Mouse (Mus musculus) hindbrain, embryonic 12.5 days (tissue): ENCODE measurements around the gene Rbms3. TPM values are rescaled to one million over a fixed set of nuclear protein-coding genes. Genes with fewer than 3 reads are reported as not detected.

Experiments used
- ATAC-seq: fragments of 200-750 bp; cut with Nextera tagmentation; 2 replicates; pipeline ENCODE4 v1.8.0; 2017; ENCODE audit warnings: moderate TSS enrichment; ENCODE audit not compliant: low FRiP score
- H3K27ac ChIP-seq: fragments of 300-500 bp; sonication (generic); 2 replicates; pipeline ENCODE4 v1.5.1; 2016; ENCODE audit warnings: mild to moderate bottlenecking
- H3K27me3 ChIP-seq: fragments of 300-500 bp; sonication (generic); 2 replicates; pipeline ENCODE4 v1.6.1; 2016; ENCODE audit warnings: mild to moderate bottlenecking
- H3K36me3 ChIP-seq: fragments of 300-500 bp; sonication (generic); 2 replicates; pipeline ENCODE4 v1.6.1; 2016; ENCODE audit warnings: mild to moderate bottlenecking
- H3K4me1 ChIP-seq: fragments of 300-500 bp; sonication (generic); 2 replicates; pipeline ENCODE4 v1.6.1; 2016
- H3K4me2 ChIP-seq: fragments of 300-500 bp; sonication (generic); replicated peaks from 2 replicates; pipeline ENCODE4 v1.6.1; 2016; ENCODE audit warnings: mild to moderate bottlenecking
- H3K4me3 ChIP-seq: fragments of 300-500 bp; sonication (generic); 2 replicates; pipeline ENCODE4 v1.5.1; 2016; ENCODE audit warnings: mild to moderate bottlenecking
- H3K9ac ChIP-seq: fragments of 300-500 bp; sonication (generic); 2 replicates; pipeline ENCODE4 v1.6.1; 2016; ENCODE audit warnings: mild to moderate bottlenecking, moderate library complexity
- H3K9me3 ChIP-seq: fragments of 300-500 bp; sonication (generic); replicated peaks from 2 replicates; pipeline ENCODE4 v1.6.1; 2016; ENCODE audit warnings: mild to moderate bottlenecking
- WGBS: fragments of 180-500 bp; shearing (Covaris S2); methylation state at CpG from one replicate; pipeline ENCODE4 v1.1.7; 2016; 5-methylcytosine and 5-hydroxymethylcytosine counted together
- polyA plus RNA-seq: library from polyadenylated mRNA; unstranded; fragments of >200 nt; fragmentation: Nextera tagmentation; extraction: Ambion mirVana; gene quantifications from 2 replicates; pipeline ENCODE4 v1.2.1, GENCODE M21; 2016

The Rbms3 gene
- polyA plus RNA-seq, 1 experiment from 2014 or later = 58.7 TPM

DNA sequence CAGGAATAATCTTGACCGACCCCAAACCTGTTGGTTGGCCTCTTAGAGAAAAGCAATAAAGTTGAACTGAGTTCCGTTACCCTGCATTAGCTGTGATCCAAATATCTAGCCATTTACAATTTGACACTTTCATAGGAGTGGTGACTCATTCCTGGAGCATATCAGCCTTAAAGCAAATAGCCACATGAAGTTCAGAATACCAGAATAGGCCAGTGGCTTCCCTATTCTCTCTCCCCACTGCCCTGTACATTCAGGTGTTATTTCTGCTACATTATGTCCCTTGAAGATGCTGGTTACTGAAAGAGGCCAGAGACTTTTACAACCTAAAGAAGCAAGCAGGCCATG, 755.8 kb downstream of the Rbms3 start:
- Histone ChIP-seq H3K9ac (no peak overlapping the region), H3K27me3 (no peaks in the 10 kb centered on the region), H3K36me3 (no peaks in the 10 kb centered on the region), H3K27ac (no peak overlapping the region), H3K4me1 (0 out of 2 replicates have a peak, but pooled peaks cover 4% of the 10 kb centered on the region), H3K4me2 (no peak overlapping the region), H3K4me3 (no peak overlapping the region), H3K9me3 (no peaks in the 10 kb centered on the region)
- WGBS = 67% methylated on average over 2 of the region's 2 CpGs
- no peak for ATAC-seq

GRCm38 (mm10) chr9:116873033-116873975, 756.4 kb downstream of the Rbms3 start:
- Histone ChIP-seq H3K9ac (no peak overlapping the region), H3K4me3 (no peak overlapping the region), H3K27ac (no peak overlapping the region), H3K9me3 (no peaks in the 10 kb centered on the region), H3K36me3 (no peaks in the 10 kb centered on the region), H3K4me2 (no peak overlapping the region), H3K27me3 (no peaks in the 10 kb centered on the region), H3K4me1 (0 out of 2 replicates have a peak, but pooled peaks cover 4% of the 10 kb centered on the region)
- ATAC-seq = no peak
- WGBS = 81% methylated on average over 30 of the region's 30 CpGs

GRCm38 (mm10) chr9:116872346-116872745, 757.4 kb downstream of the Rbms3 start:
- ATAC-seq = no peak
- 90% methylated on average over 6 of the region's 6 CpGs for WGBS

DNA sequence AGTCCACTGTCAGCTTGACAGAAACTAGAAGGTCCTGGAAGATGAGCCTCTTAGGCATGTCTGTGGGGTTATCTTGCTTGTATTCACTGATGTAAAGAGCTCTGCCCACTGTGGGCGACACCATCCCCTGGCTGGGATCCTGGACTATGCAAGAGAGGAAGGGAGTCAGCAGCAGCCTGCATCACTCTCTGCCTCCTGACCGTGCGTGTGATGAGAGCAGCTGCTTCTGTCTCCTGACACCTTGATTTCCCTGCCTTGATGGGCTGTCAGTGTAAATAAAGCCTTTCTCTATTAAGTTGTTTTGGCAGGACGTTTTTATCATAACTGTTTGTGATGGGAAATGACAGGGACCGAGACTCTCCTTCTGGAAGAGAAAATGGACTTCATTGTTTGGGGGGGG, 758.1 kb downstream of the Rbms3 start:
- 83% methylated on average over 5 of the region's 5 CpGs for WGBS
- Histone ChIP-seq H3K27ac (no peak overlapping the region), H3K36me3 (no peaks in the 10 kb centered on the region), H3K4me1 (0 out of 2 replicates have a peak, but pooled peaks cover 4% of the 10 kb centered on the region), H3K9me3 (no peaks in the 10 kb centered on the region), H3K9ac (no peak overlapping the region), H3K27me3 (no peaks in the 10 kb centered on the region), H3K4me3 (no peak overlapping the region), H3K4me2 (no peak overlapping the region)
- ATAC-seq = no peak

More at GRCm38 (mm10) chr9:116872346-116872745, 757.4 kb downstream of the Rbms3 start:
- H3K27me3 ChIP-seq = no peaks in the 10 kb centered on the region
- no peak overlapping the region for H3K27ac ChIP-seq
- no peak overlapping the region for H3K9ac ChIP-seq
- 0 out of 2 replicates have a peak, but pooled peaks cover 4% of the 10 kb centered on the region for H3K4me1 ChIP-seq
- H3K4me3 ChIP-seq = no peak overlapping the region
- no peaks in the 10 kb centered on the region for H3K9me3 ChIP-seq
- H3K4me2 ChIP-seq = no peak overlapping the region
- no peaks in the 10 kb centered on the region for H3K36me3 ChIP-seq

- no peak for ATAC-seq
- H3K36me3 ChIP-seq = no peaks in the 10 kb centered on the region
- H3K4me2 ChIP-seq = no peak overlapping the region
- H3K9me3 ChIP-seq = no peaks in the 10 kb centered on the region
- no peak overlapping the region for H3K9ac ChIP-seq
- no peaks in the 10 kb centered on the region for H3K4me1 ChIP-seq
- no peak overlapping the region for H3K27ac ChIP-seq
- H3K27me3 ChIP-seq = no peaks in the 10 kb centered on the region
- H3K4me3 ChIP-seq = no peak overlapping the region
- 90% methylated on average over 7 of the region's 7 CpGs for WGBS
Measured at GRCm38 (mm10) chr9:116866060-116866459, 763.7 kb downstream of the Rbms3 start.

GRCm38 (mm10) chr9:116863626-116864025, 766.1 kb downstream of the Rbms3 start:
- ATAC-seq = no peak
- no peak overlapping the region for H3K27ac ChIP-seq
- no peak overlapping the region for H3K4me3 ChIP-seq
- no peak overlapping the region for H3K9ac ChIP-seq
- no peaks in the 10 kb centered on the region for H3K27me3 ChIP-seq
- WGBS = 63% methylated on average over 4 of the region's 4 CpGs
- no peaks in the 10 kb centered on the region for H3K4me1 ChIP-seq
- H3K4me2 ChIP-seq = no peak overlapping the region
- no peaks in the 10 kb centered on the region for H3K9me3 ChIP-seq
- no peaks in the 10 kb centered on the region for H3K36me3 ChIP-seq

GRCm38 (mm10) chr9:116862341-116862740, 767.4 kb downstream of the Rbms3 start:
- Histone ChIP-seq H3K27me3 (no peaks in the 10 kb centered on the region), H3K4me3 (no peak overlapping the region), H3K9ac (no peak overlapping the region), H3K27ac (no peak overlapping the region), H3K36me3 (no peaks in the 10 kb centered on the region), H3K4me1 (no peaks in the 10 kb centered on the region), H3K4me2 (no peak overlapping the region), H3K9me3 (no peaks in the 10 kb centered on the region)
- no peak for ATAC-seq
- WGBS = 88% methylated on average over 3 of the region's 3 CpGs

DNA sequence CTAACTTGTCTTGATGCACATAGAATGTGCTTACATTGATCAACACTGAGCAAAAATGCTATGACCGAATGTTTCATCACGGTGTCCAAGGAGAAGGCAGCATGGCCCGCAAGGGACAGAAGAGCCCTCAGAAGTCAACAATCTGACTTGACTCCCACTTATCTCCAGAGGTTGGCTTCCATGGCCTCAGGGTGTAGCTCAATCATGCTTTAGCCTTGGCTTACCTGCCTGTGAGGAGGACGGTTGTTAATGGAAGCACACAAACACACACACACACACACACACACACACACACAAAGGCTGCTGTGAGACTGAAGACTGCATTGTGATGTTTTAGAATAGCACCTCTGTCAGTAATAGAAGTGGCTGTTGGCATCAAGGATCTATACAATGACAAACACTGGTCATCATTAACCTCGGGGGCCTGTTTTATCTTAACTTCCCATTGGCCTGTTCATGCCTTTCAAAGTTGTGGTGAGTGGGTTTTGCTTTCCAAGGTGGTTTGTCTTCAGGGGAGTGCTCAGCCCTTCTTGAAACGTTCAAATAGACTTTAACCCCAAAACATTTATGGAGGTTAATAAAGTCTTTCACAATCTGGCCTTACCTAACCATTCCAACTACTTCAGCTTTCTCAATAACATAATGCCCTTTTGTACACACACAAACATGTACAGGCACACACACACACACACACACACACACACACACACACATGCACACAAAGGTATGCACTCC, 771.7 kb downstream of the Rbms3 start:
- no peaks in the 10 kb centered on the region for H3K9me3 ChIP-seq
- no peak overlapping the region for H3K9ac ChIP-seq
- no peak overlapping the region for H3K27ac ChIP-seq
- no peak overlapping the region for H3K4me2 ChIP-seq
- no peak overlapping the region for H3K4me3 ChIP-seq
- ATAC-seq = no peak
- H3K4me1 ChIP-seq = 0 out of 2 replicates have a peak, but pooled peaks cover 6% of the 10 kb centered on the region
- WGBS = 91% methylated on average over 6 of the region's 6 CpGs
- no peaks in the 10 kb centered on the region for H3K27me3 ChIP-seq
- no peaks in the 10 kb centered on the region for H3K36me3 ChIP-seq

DNA sequence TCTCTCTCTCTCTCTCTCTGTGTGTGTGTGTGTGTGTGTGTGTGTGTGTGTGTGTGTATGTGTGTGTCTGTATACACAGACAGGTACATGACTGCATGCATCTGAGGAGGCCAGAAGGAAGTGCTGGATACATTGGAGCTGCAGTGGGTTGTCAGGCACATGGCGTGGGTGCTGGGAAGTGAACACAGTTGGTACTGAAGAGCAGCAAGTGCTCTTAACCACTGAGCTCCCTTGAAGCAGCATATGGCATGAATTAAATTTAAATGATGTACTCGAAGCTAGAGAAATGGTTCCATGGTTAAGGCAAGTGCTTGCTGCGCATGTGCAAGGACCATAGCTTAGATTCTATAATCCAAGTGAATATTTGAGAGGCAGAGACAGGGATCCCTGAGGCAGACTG, 772.6 kb downstream of the Rbms3 start:
- H3K27me3 ChIP-seq = no peaks in the 10 kb centered on the region
- 85% methylated on average over 3 of the region's 3 CpGs for WGBS
- 0 out of 2 replicates have a peak, but pooled peaks cover 6% of the 10 kb centered on the region for H3K4me1 ChIP-seq
- no peak overlapping the region for H3K4me3 ChIP-seq
- no peak overlapping the region for H3K27ac ChIP-seq
- no peak overlapping the region for H3K9ac ChIP-seq
- no peak for ATAC-seq
- no peaks in the 10 kb centered on the region for H3K9me3 ChIP-seq
- H3K4me2 ChIP-seq = no peak overlapping the region
- no peaks in the 10 kb centered on the region for H3K36me3 ChIP-seq

DNA sequence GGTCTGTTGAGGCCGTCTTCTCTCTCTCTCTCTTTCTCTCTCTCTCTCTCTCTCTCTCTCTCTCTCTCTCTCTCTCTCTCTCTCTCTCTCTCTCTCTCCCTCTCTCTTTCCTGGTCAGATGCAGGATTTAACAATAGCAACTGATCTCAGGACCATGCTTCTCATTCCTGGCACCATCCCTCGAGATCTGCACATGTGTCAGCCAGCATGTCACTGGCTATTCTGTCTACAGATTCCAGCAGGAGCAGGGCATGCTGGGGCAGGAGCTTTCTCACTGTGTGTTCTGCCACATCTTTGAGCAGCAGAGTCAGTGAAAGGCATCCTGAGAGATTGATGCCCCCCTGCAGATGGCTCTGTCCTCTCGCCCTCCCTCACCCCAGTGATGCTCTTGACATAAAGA, 774.0 kb downstream of the Rbms3 start:
- 46% methylated on average over 3 of the region's 3 CpGs for WGBS
- ATAC-seq = no peak
- no peak overlapping the region for H3K4me2 ChIP-seq
- H3K27ac ChIP-seq = no peak overlapping the region
- H3K4me1 ChIP-seq = 0 out of 2 replicates have a peak, but pooled peaks cover 6% of the 10 kb centered on the region
- no peaks in the 10 kb centered on the region for H3K9me3 ChIP-seq
- H3K9ac ChIP-seq = no peak overlapping the region
- no peaks in the 10 kb centered on the region for H3K36me3 ChIP-seq
- H3K27me3 ChIP-seq = no peaks in the 10 kb centered on the region
- H3K4me3 ChIP-seq = no peak overlapping the region

- Histone ChIP-seq H3K4me3 (no peak overlapping the region), H3K9me3 (no peaks in the 10 kb centered on the region), H3K9ac (no peak overlapping the region), H3K27ac (no peak overlapping the region), H3K4me1 (no peaks in the 10 kb centered on the region), H3K4me2 (no peak overlapping the region), H3K36me3 (no peaks in the 10 kb centered on the region), H3K27me3 (no peaks in the 10 kb centered on the region)
- no peak for ATAC-seq
- 88% methylated on average over 4 of the region's 4 CpGs for WGBS
Measured at GRCm38 (mm10) chr9:116848905-116849304, 780.8 kb downstream of the Rbms3 start.

DNA sequence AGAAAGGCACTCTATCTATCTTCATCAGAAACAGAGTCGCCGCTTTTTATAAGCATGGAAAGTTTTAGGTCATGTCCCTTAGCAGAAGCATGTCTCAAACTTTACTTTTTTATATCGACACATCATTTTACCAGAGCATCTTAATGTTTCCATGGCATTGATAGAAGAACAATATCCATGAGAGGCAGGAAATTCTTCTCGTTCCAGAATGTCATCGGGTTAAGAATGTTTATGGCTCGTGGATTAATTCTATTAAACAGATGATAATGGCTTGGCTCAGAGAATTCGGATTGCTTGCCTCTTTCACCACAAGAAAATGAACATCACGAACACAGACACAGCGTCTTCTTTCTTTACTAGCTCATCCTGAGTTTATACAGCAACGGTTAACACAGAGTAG, 781.5 kb downstream of the Rbms3 start:
- Histone ChIP-seq H3K4me2 (no peak overlapping the region), H3K4me3 (no peak overlapping the region), H3K36me3 (no peaks in the 10 kb centered on the region), H3K9me3 (no peaks in the 10 kb centered on the region), H3K27ac (no peak overlapping the region), H3K4me1 (no peaks in the 10 kb centered on the region), H3K9ac (no peak overlapping the region), H3K27me3 (no peaks in the 10 kb centered on the region)
- no peak for ATAC-seq
- 90% methylated on average over 10 of the region's 10 CpGs for WGBS
